26 mouse cellular contexts compared by ENCODE assay signal in genomic region chr12:4555451-4555850, GRCm38 (mm10). TPM values are rescaled to one million over a fixed set of nuclear protein-coding genes. Genes with fewer than 3 reads are reported as not detected.
DNase-seq lines count a peak whose midpoint lies in the region; ATAC-seq and TF ChIP-seq lines count a peak whose summit lies in the region.
"Had no signal": no experiment of that assay in that cellular context is flagged by ENCODE, and none has a peak within 500 bp of the region (broad histone marks: within the 10 kb centered on the region; RNA-seq: fewer than 3 reads in every experiment).

No protein-coding gene starts in this region.

- TF ChIP-seq CTCF in E14TG2a.4 (conservative IDR thresholded peaks at IDR 0.05; ENCODE audit: low read length): no peak
- TF ChIP-seq CTCF in layer of hippocampus, adult 2 months (conservative IDR thresholded peaks at IDR 0.05): no peak

- H3K27me3 ChIP-seq in E14TG2a.4 (ENCODE audit: insufficient read depth, low read length): no peaks in the 10 kb centered on the region
- H3K27me3 ChIP-seq: embryonic facial prominence, embryonic 13.5 days; embryonic facial prominence, embryonic 15.5 days; forebrain, embryonic 12.5 days had no signal

- peaks cover 74% of the 10 kb centered on the region for H3K4me1 ChIP-seq in E14TG2a.4 (replicated peaks; ENCODE audit: low read depth, low read length)
- H3K4me1 ChIP-seq: forebrain, embryonic 10.5 days; forebrain, embryonic 12.5 days had no signal

- DNase-seq in ES-CJ7 (ENCODE audit: low read depth, low spot score) (peak; percentile 73), R1 (ENCODE audit: low read depth, low spot score) (peak; percentile 80)
- no peak for DNase-seq in layer of hippocampus, adult 2 months (ENCODE audit: low spot score in 2 of 2)
- no peak for DNase-seq in lung, postnatal 25 days (ENCODE audit: low spot score)
- DNase-seq: adrenal gland, adult 2 months; adrenal gland, postnatal 10 days; adrenal gland, postnatal 25 days; cerebellum, adult 11 months; cerebellum, adult 18-20 months; cerebellum, adult 8-10 months; cerebellum, adult 9-11 months; cerebellum, postnatal 14 days; cerebellum, postnatal 36 days; embryo, embryonic 11 days had no signal

- no peak for ATAC-seq in megakaryocyte progenitor cell, adult 5-6 weeks (replicated peaks; ENCODE audit: poor library complexity)
- ATAC-seq: forebrain, embryonic 14.5 days; forebrain, embryonic 16.5 days had no signal

- no peak overlapping the region for H3K27ac ChIP-seq in layer of hippocampus, adult 2 months
- H3K27ac ChIP-seq: embryonic facial prominence, embryonic 13.5 days; embryonic facial prominence, embryonic 15.5 days; forebrain, embryonic 10.5 days; forebrain, embryonic 12.5 days had no signal

- peak overlapping the region; percentile 48 for H3K4me3 ChIP-seq in E14TG2a.4 (replicated peaks; ENCODE audit: low read length)
- no peak overlapping the region for H3K4me3 ChIP-seq in layer of hippocampus, adult 2 months
- H3K4me3 ChIP-seq: embryonic facial prominence, embryonic 13.5 days; embryonic facial prominence, embryonic 15.5 days; erythroblast, embryonic 14.5 days; forebrain, embryonic 10.5 days; forebrain, embryonic 12.5 days had no signal

- H3K36me3 ChIP-seq in E14TG2a.4 (ENCODE audit: insufficient read depth, low read length): peaks cover 12% of the 10 kb centered on the region
- H3K36me3 ChIP-seq: embryonic facial prominence, embryonic 13.5 days; embryonic facial prominence, embryonic 15.5 days; forebrain, embryonic 10.5 days; forebrain, embryonic 12.5 days had no signal

- peaks cover 12% of the 10 kb centered on the region for H3K9me3 ChIP-seq in E14TG2a.4 (ENCODE audit: low read length)
- H3K9me3 ChIP-seq: embryonic facial prominence, embryonic 13.5 days; embryonic facial prominence, embryonic 15.5 days; forebrain, embryonic 10.5 days; forebrain, embryonic 12.5 days had no signal

RNA-seq across cellular contexts. Expression of gene Itsn2, which starts 37.0 kb away (rescaled TPM):
- 100 to 1,000 TPM in 1 of 2 experiments, 10 to 100 TPM in 1; 88.6 to 101 TPM for total RNA-seq in layer of hippocampus, adult 2 months (2021)
- 78.3 and 94.5 TPM in 2 replicates for total RNA-seq in megakaryocyte progenitor cell, adult 5-6 weeks (2015)
- total RNA-seq in megakaryocyte progenitor cell, adult 5-6 weeks (2017): 123 and 143 TPM in 2 replicates

RNA-seq across cellular contexts. Expression of gene Gm3625, which starts 37.3 kb away (rescaled TPM):
- not detected for total RNA-seq in layer of hippocampus, adult 2 months (2021)
- total RNA-seq in megakaryocyte progenitor cell, adult 5-6 weeks (2015): not detected in 2 replicates
- total RNA-seq in megakaryocyte progenitor cell, adult 5-6 weeks (2017): not detected in 2 replicates
- total RNA-seq: adrenal gland, adult 2 months; adrenal gland, postnatal 10 days; adrenal gland, postnatal 25 days; adrenal gland, postnatal 4 days; common myeloid progenitor, adult 5-6 weeks; MEL had no signal

Comparison
In these comparisons a context has a peak if more than half of its experiments do, and no peak if none do; other contexts are left out.
1. DNase-seq: peak in ES-CJ7 (single experiment) and R1 (single experiment); none in layer of hippocampus, adult 2 months (0 of 2) and lung, postnatal 25 days (single experiment).